Mouse (Mus musculus) stomach, adult 2 months (tissue): ENCODE data around the gene Il25. TPM values are rescaled to one million over a fixed set of nuclear protein-coding genes. Genes with fewer than 3 reads are reported as not detected.

Experiments
- polyA plus RNA-seq: library from polyadenylated mRNA; depleted of rRNA; stranded (reverse); fragments of >200 nt; gene quantifications from 2 replicates; pipeline ENCODE4 v1.2.3, GENCODE M21; 2012; rRNA removed

The Il25 gene
- 0.16 and 0.51 TPM in 2 replicates for polyA plus RNA-seq

DNA sequence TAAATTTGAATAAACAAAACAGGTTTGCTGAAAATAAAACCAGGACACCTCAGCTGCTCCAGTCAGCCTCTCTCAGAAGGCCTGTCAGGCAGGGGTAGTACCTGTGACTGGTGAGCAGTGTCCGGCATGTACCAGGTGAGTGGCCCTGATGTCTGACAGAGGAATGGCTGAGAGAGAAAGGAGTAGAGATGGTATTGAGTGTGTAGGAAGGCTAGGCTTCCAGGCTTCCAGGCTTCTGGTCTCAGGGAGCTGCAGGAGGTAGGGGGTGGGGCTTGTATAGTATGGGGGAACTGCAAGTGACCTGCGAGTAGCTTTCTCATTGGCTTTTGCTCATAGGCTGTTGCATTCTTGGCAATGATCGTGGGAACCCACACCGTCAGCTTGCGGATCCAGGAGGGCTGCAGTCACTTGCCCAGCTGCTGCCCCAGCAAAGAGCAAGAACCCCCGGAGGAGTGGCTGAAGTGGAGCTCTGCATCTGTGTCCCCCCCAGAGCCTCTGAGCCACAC, at the start of gene Il25:
Gene Il25 (plus strand): TSS at position 51 of the 506 bp plus-strand sequence.

GRCm38 (mm10) chr14:54883154-54884021, 49.1 kb upstream of the Il25 start, which contains the start of the genes Bcl2l2 and Gm20521:
Bcl2l2 (plus strand) TSS chr14:54883377.
Gm20521 (plus strand) TSS chr14:54883441.

DNA sequence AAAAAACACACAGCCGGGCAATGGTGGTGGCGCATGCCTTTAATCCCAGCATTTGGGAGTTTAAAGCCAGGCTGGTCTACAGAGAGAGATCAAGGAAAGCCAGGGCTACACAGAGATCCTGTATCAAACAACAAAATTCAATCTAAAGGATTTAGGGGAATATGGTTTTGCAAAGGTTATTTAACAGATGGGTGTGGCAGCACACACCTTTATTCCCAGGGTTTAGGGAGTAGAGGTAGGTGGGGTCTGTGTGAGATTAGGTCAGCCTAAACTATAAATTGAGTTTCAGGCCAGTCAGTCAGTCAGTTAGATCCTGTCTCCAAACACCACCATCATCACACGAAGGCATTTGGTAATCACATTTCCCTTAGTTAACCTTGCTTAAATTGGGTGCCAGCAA, 40.3 kb upstream of the Il25 start, which contains the start of gene Pabpn1:
Gene Pabpn1 (plus strand): TSS at position 301 of the 400 bp plus-strand sequence.

DNA sequence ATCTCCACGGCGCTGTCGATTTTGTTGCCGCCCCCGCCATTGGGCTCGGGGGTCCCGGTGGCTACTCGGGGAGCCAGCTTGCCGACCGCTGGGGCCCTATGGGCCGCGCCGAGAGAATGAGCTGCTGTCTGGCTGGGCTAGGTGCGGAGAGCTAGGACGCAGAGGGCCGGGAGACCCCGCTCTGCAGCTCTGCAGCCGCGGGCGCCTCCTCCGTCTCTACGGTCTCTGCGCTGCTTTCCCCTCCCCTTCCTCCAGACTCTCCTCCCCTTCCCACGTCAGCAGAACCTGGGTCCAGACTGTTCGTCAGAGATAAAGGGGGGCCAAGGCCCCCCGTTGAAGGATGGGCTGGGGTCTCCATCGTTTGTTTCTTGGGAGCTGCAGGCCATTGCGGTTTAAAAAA, 19.6 kb upstream of the Il25 start, which contains the start of gene Slc22a17:
Gene Slc22a17 (minus strand): TSS at position 247 of the 400 bp plus-strand sequence.

DNA sequence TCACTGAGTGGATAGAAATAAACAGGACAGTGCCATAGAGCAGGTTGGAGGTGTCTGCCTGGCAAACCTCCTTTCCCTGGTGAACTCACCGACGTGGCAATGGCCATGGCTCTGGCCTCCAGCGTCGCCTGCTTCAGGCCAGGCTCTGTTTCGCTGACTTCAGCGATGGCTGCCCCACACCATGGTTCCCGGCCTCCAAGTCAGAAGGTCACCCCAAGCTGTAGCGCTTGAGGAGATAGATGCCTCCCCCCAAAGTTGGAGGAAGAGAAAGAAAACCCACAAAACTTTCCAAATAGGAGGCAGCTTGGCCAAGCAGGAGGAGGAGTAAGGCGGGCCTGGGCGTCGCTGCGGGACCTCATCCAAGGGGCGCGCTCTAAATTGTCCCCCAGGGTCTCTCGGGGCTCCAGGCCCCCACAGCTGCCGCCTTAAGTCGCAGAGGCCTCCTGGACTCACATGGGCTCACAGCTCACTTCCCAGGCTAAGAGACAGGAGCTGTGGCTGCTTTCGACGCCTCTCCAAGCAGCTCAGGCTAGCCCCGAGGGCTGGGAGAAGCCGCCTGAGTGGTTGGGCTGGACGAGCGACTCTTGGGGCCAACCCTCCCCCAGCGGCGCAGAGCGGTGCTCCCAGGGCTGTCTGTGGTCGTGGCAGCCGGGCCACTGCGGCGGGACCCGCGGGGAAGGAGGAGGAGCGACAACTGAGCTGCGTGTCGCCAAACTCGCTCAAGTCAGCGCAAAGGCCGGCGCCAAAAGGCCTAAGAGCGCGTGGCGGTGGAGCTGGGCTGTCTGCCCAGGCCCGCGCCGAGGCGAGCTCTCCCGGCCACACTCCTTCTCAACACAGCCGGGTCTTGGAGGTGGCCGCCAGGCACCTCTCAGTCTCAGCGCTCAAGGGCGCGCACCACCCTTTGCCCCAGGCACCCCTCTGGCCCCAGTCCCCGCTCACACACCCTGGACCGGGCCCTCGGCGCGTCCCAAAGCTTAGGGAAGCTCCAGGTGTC, 6.8 kb upstream of the Il25 start, which contains the start of gene Efs:
Gene Efs (minus strand): TSS at position 778 of the 994 bp plus-strand sequence.

GRCm38 (mm10) chr14:54935904-54936830, 3.7 kb downstream of the Il25 start, which contains the start of gene Cmtm5:
Cmtm5 (plus strand) TSS chr14:54936261.

DNA sequence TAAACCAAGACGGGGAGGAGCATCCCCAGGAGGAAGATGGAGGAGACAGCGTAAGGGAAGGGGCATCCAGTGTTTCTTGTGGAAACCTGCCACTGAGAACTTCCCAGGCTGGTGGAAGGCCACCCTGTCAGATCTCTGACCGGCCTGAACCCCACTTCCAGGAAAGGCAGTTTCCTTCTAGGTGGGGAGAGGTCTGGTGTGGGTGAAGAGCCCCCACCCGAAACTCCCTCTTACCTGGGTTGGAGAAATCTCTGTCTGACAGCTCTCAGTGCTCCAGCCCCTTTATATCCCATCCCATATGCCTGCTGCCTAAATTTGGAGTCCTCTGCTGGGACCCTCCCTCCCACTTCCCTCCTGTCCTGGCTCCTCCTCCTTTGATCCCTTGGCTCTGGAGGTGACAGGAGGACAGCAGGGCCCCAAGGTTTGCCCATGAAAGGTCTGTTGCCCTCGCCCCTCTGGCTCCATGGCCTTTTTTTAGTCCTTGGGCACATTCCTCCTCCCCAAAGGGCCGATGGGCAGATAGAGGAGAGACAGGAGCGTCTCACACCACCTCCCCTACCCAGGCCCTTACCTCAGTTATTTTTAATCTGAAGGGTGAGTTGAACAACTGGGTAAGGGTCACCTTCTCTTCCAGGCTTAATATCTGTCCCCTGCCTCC, 34.0 kb downstream of the Il25 start, which contains the start of gene Myh6:
Gene Myh6 (minus strand): TSS at position 608 of the 658 bp plus-strand sequence.

DNA sequence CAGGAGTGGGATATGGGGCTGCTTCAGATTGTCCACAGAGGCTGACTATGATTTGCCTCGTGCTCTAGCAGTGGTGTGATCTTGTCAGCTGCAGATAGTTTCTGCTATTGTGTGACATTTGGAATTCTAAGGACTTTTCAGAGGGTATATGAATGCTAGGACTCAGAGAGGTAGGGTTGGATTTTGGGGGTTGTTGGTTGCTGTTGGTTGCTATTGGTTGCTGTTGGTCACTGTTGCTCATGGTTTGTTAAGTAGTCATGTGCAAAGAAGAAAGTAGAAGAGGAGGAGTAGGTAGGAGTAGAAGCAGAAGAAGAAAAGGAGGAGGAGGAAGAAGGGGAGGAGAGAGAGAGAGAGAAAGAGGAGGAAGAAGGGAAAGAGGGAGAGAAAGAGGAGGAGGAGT, 44.1 kb downstream of the Il25 start, which contains the start of gene Gm17428:
Gene Gm17428 (plus strand): TSS at position 301 of the 400 bp plus-strand sequence.

Other genes starting within 250 kb of the Il25 start
- gene 1700123O20Rik, start 246.5 kb upstream of the Il25 start, polyA plus RNA-seq, result 16.1 and 38.8 TPM in 2 replicates
- 30.3 and 44.2 TPM in 2 replicates for gene Acin1, start 245.8 kb upstream of the Il25 start, polyA plus RNA-seq
- not detected in 2 replicates for gene Gm29776, start 233.9 kb upstream of the Il25 start, polyA plus RNA-seq
- 2.6 and 7.1 TPM in 2 replicates for gene Cebpe, start 220.5 kb upstream of the Il25 start, polyA plus RNA-seq
- 11.9 and 13.5 TPM in 2 replicates for gene Slc7a8, start 150.7 kb upstream of the Il25 start, polyA plus RNA-seq
- not detected in 2 replicates for gene Rnf212b, start 118.6 kb upstream of the Il25 start, polyA plus RNA-seq
- gene Homez, start 61.7 kb upstream of the Il25 start, polyA plus RNA-seq, result 1.6 and 1.7 TPM in 2 replicates
- 7.0 and 8.5 TPM in 2 replicates for gene Ppp1r3e, start 55.1 kb upstream of the Il25 start, polyA plus RNA-seq
- 21.4 and 24.2 TPM in 2 replicates for gene Bcl2l2, start 49.3 kb upstream of the Il25 start, polyA plus RNA-seq
- 11.1 and 13.1 TPM in 2 replicates for gene Gm20521, start 49.3 kb upstream of the Il25 start, polyA plus RNA-seq
- 19.9 and 24.8 TPM in 2 replicates for gene Pabpn1, start 40.2 kb upstream of the Il25 start, polyA plus RNA-seq
- 30.5 and 37.7 TPM in 2 replicates for gene Slc22a17, start 19.6 kb upstream of the Il25 start, polyA plus RNA-seq
- gene Efs, start 6.6 kb upstream of the Il25 start, polyA plus RNA-seq, result 13.5 and 18.0 TPM in 2 replicates
- gene Cmtm5, start 3.6 kb downstream of the Il25 start, polyA plus RNA-seq, result 1.7 and 3.0 TPM in 2 replicates
- 0.01 and 0.04 TPM in 2 replicates for gene Myh6, start 34.2 kb downstream of the Il25 start, polyA plus RNA-seq
- not detected in 2 replicates for gene Gm17428, start 44.2 kb downstream of the Il25 start, polyA plus RNA-seq
- gene Myh7, start 61.9 kb downstream of the Il25 start, polyA plus RNA-seq, result 0.06 and 0.08 TPM in 2 replicates
- 2.0 TPM in 2 replicates for gene Ngdn, start 82.8 kb downstream of the Il25 start, polyA plus RNA-seq
- 1.5 and 1.9 TPM in 2 replicates for gene Zfhx2, start 159.6 kb downstream of the Il25 start, polyA plus RNA-seq
- 2.6 and 2.8 TPM in 2 replicates for gene Thtpa, start 162.1 kb downstream of the Il25 start, polyA plus RNA-seq
- 19.1 and 23.4 TPM in 2 replicates for gene Ap1g2, start 173.9 kb downstream of the Il25 start, polyA plus RNA-seq
- gene Jph4, start 184.2 kb downstream of the Il25 start, polyA plus RNA-seq, result 1.7 TPM in 2 replicates